Mouse (Mus musculus) CH12.LX (cell line): ENCODE data around the gene Vamp9.

Experiments used
- BHLHE40 ChIP-seq: IDR thresholded peaks from 2 replicates; pipeline ENCODE4 v1.6.1; 2011; ENCODE audit warnings: mild to moderate bottlenecking, low read depth, low read length, improper control_type of control experiment
- ELF1 ChIP-seq: IDR thresholded peaks from 2 replicates; pipeline ENCODE4 v1.6.1; 2014; ENCODE audit warnings: low read depth, mild to moderate bottlenecking, inconsistent platforms, low read length, improper control_type of control experiment
- EP300 ChIP-seq: IDR thresholded peaks from 2 replicates; pipeline ENCODE4 v1.6.1; 2011; ENCODE audit warnings: low read length, improper control_type of control experiment
- JUND ChIP-seq: conservative IDR thresholded peaks from 2 replicates; pipeline ENCODE4 v1.6.1; 2011; ENCODE audit warnings: low read depth, low read length, improper control_type of control experiment
- MYC ChIP-seq: IDR thresholded peaks from 2 replicates; pipeline ENCODE4 v1.6.1; 2011; ENCODE audit warnings: low read depth, mild to moderate bottlenecking, improper control_type of control experiment, low read length
- POLR2A ChIP-seq: IDR thresholded peaks from 2 replicates; pipeline ENCODE4 v1.6.1; 2011; ENCODE audit warnings: low read depth, mild to moderate bottlenecking, improper control_type of control experiment, low read length
- USF2 ChIP-seq: conservative IDR thresholded peaks from 2 replicates; pipeline ENCODE4 v1.6.1; 2011; ENCODE audit warnings: low read depth, low read length, improper control_type of control experiment
- ZNF384 ChIP-seq: IDR thresholded peaks from 2 replicates; pipeline ENCODE4 v1.6.1; 2012; ENCODE audit warnings: low read depth, low read length, improper control_type of control experiment, inconsistent platforms

- no peak for TF ChIP-seq USF2
- no peak for TF ChIP-seq BHLHE40
- no peak for TF ChIP-seq JUND
- TF ChIP-seq EP300 = no peak
- TF ChIP-seq ZNF384 = no peak
- no peak for TF ChIP-seq ELF1
- TF ChIP-seq MYC = no peak
- no peak for TF ChIP-seq POLR2A
Observed at GRCm38 (mm10) chr5:99931910-99932309, 25.9 kb downstream of the Vamp9 start.
